Mouse (Mus musculus) heart, postnatal 0 days (tissue): ENCODE measurements at regions not wholly inside any gene's neighbourhood (a gene's known extent, or its start where the extent isn't known, plus 50 kb on each side); places are given as distances from the start of the nearest gene placed in this dataset.
A peak's percentile ranks its signal among the peaks of the same experiment; 100 is the strongest.

ENCODE experiments used
- ATAC-seq: fragments of 200-750 bp; cut with Nextera tagmentation; 2 replicates; pipeline ENCODE4 v1.8.0; 2017; ENCODE audit warnings: low read depth, moderate number of reproducible peaks, moderate library complexity; ENCODE audit not compliant: insufficient read depth
- DNase-seq: peaks from one replicate; pipeline ENCODE4 v3.0.0-alpha.2; 2016; ENCODE audit warnings: low spot score
- H3K27ac ChIP-seq: fragments of 300-500 bp; sonication (generic); 2 replicates; pipeline ENCODE4 v1.5.1; 2014; ENCODE audit warnings: low read depth, mild to moderate bottlenecking
- H3K27me3 ChIP-seq: fragments of 300-500 bp; sonication (generic); 2 replicates; pipeline ENCODE4 v1.6.1; 2014; ENCODE audit warnings: low read length, mixed read lengths; ENCODE audit not compliant: control insufficient read depth, insufficient read depth
- H3K36me3 ChIP-seq: fragments of 300-500 bp; sonication (generic); replicated peaks from 2 replicates; pipeline ENCODE4 v1.6.1; 2014; ENCODE audit warnings: low read length, mixed read lengths; ENCODE audit not compliant: control insufficient read depth, insufficient read depth
- H3K4me1 ChIP-seq: fragments of 300-500 bp; sonication (generic); 2 replicates; pipeline ENCODE4 v1.6.1; 2014; ENCODE audit warnings: antibody characterized with exemption; ENCODE audit not compliant: control insufficient read depth, insufficient read depth
- H3K4me2 ChIP-seq: fragments of 300-500 bp; sonication (generic); 2 replicates; pipeline ENCODE4 v1.6.1; 2014; ENCODE audit warnings: low read depth, mild to moderate bottlenecking, low read length, moderate library complexity
- H3K4me3 ChIP-seq: fragments of 300-500 bp; sonication (generic); 2 replicates; pipeline ENCODE4 v1.5.1; 2014; ENCODE audit warnings: low read depth, low read length
- H3K9ac ChIP-seq: fragments of 300-500 bp; sonication (generic); replicated peaks from 2 replicates; pipeline ENCODE4 v1.6.1; 2014; ENCODE audit warnings: low read depth, low read length, mixed read lengths
- H3K9me3 ChIP-seq: fragments of 300-500 bp; sonication (generic); replicated peaks from 2 replicates; pipeline ENCODE4 v1.6.1; 2016; ENCODE audit warnings: low read length; ENCODE audit not compliant: control insufficient read depth
- CTCF ChIP-seq: IDR thresholded peaks from 2 replicates; pipeline ENCODE4 v1.5.1; 2016; ENCODE audit warnings: antibody characterized with exemption, control low read depth, low read depth
- EP300 ChIP-seq: IDR thresholded peaks from 2 replicates; pipeline ENCODE4 v1.6.1; 2016; ENCODE audit warnings: antibody characterized with exemption, low read depth
- WGBS: fragments of 180-500 bp; shearing (Covaris S2); extraction: QIAGEN DNeasy Blood & Tissue Kit; methylation state at CpG from one replicate; pipeline ENCODE4 v1.1.7; 2014; 5-methylcytosine and 5-hydroxymethylcytosine counted together

DNA sequence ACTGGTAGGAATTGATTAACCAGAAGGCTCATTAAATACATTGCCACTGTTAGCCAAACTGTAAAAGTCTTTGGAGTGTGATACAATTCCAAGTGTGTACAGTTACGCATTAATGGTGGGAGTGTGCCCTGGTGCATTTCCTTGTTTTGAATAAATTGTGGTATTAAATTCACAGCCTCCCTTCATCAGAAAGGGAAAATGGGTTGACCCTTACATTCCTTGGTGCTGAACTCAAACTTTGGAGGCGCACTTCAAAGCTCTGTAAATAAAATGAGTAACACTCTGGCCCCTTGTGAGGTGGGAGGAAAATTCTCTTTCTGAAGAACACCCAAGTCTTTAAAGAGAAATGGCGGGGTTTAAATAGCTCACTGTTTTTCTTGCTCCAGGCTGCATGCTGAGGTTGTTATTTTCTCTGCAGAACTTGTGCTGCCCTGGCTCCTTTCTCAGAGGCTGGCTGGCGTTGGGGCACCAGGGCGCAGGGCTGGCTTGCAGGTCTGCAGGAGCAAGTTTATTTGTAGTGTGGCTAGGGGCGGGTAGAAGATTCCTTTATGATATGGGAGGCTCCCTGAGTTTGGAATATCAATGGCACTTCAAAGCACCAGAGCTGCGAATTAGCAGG lies 266.7 kb downstream of the Gpat3 start:
- Histone ChIP-seq H3K4me2 (no peak overlapping the region), H3K36me3 (no peaks in the 10 kb centered on the region), H3K9ac (no peak overlapping the region), H3K27ac (no peak overlapping the region), H3K4me1 (no peaks in the 10 kb centered on the region), H3K9me3 (no peaks in the 10 kb centered on the region), H3K4me3 (no peak overlapping the region), H3K27me3 (no peaks in the 10 kb centered on the region)
- no peak for ATAC-seq
- 42% methylated on average over 7 of the region's 7 CpGs for WGBS
- no peak for DNase-seq
- TF ChIP-seq CTCF (no peak), EP300 (no peak)

- Histone ChIP-seq H3K9ac (no peak overlapping the region), H3K4me2 (no peak overlapping the region), H3K9me3 (no peaks in the 10 kb centered on the region), H3K27ac (no peak overlapping the region), H3K36me3 (no peaks in the 10 kb centered on the region), H3K4me1 (no peaks in the 10 kb centered on the region), H3K27me3 (no peaks in the 10 kb centered on the region), H3K4me3 (no peak overlapping the region)
- ATAC-seq (no peak), DNase-seq (no peak)
- TF ChIP-seq CTCF (no peak), EP300 (no peak)
- 27% methylated on average over 4 of the region's 4 CpGs for WGBS
Measured at GRCm38 (mm10) chr5:101111619-101112018, 266.1 kb downstream of the Gpat3 start.

DNA sequence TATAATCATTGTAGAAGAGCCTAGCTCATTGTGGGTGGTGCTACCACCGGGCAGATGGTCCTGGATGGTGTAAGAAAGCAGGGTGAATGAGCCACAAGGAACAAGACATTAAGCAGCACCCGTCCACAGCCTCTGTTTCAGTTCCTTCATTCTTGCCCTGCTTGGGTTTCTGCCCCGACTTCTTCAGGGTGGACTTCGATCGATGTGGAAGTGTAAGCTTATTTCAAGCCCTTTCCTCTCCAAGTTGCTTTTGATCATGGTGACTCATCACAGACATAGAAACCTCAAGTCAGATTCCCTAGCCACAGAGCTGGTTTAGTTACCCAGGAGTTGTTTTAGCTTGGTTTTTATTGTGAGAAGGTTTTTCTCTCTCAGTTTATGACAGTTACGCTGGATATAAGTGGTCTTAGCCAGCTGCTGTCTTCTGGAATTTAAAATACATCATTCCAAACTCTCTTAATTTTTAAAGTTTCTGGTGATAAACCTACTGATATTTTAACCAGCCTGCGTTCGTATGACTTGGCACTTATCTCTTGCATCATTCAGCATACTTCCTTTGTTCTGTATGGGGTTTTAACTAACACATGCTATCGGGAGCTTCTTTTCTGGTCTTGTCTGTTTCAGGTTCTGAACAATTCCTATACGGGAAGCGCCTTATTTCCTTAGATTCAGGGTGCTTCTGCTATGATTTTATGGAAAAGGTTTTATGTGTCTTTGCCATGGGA lies 255.6 kb downstream of the Gpat3 start:
- DNase-seq (no peak), ATAC-seq (no peak)
- 66% methylated on average over 11 of the region's 11 CpGs for WGBS
- Histone ChIP-seq H3K9ac (no peak overlapping the region), H3K27ac (no peak overlapping the region), H3K36me3 (no peaks in the 10 kb centered on the region), H3K4me2 (no peak overlapping the region), H3K9me3 (no peaks in the 10 kb centered on the region), H3K4me3 (no peak overlapping the region), H3K4me1 (no peaks in the 10 kb centered on the region), H3K27me3 (no peaks in the 10 kb centered on the region)
- TF ChIP-seq CTCF (no peak), EP300 (no peak)

- Histone ChIP-seq H3K27me3 (no peaks in the 10 kb centered on the region), H3K9ac (no peak overlapping the region), H3K27ac (no peak overlapping the region), H3K36me3 (no peaks in the 10 kb centered on the region), H3K9me3 (no peaks in the 10 kb centered on the region), H3K4me1 (peaks cover 6% of the 10 kb centered on the region), H3K4me3 (no peak overlapping the region), H3K4me2 (peak overlapping the region; percentile 34)
- DNase-seq (no peak), ATAC-seq (no peak)
- TF ChIP-seq EP300 (no peak), CTCF (no peak)
- 42% methylated on average over 21 of the region's 21 CpGs for WGBS
Measured at GRCm38 (mm10) chr5:101091027-101091598, 245.6 kb downstream of the Gpat3 start.

GRCm38 (mm10) chr5:101090415-101091026 lies 245.0 kb downstream of the Gpat3 start:
- peak overlapping the region; percentile 34 for H3K4me2 ChIP-seq
- no peaks in the 10 kb centered on the region for H3K27me3 ChIP-seq

More at GRCm38 (mm10) chr5:101090415-101091026, 245.0 kb downstream of the Gpat3 start:
- ATAC-seq (no peak), DNase-seq (no peak)
- Histone ChIP-seq H3K9me3 (no peaks in the 10 kb centered on the region), H3K4me3 (no peak overlapping the region), H3K9ac (no peak overlapping the region), H3K27ac (no peak overlapping the region), H3K4me1 (peaks cover 6% of the 10 kb centered on the region), H3K36me3 (no peaks in the 10 kb centered on the region)
- 75% methylated on average over 7 of the region's 7 CpGs for WGBS
- TF ChIP-seq EP300 (no peak), CTCF (no peak)
